Mouse (Mus musculus) hindbrain, embryonic 16.5 days (tissue): Measurements from ENCODE around the gene Apmap. TPM values are rescaled to one million over a fixed set of nuclear protein-coding genes. Genes with fewer than 3 reads are reported as not detected.
A peak's percentile ranks its signal among the peaks of the same experiment; 100 is the strongest.

Experiments used
- ATAC-seq: fragments of 200-750 bp; cut with Nextera tagmentation; 2 replicates; pipeline ENCODE4 v1.8.0; 2017; ENCODE audit warnings: moderate TSS enrichment, moderate library complexity
- H3K27ac ChIP-seq: fragments of 300-500 bp; sonication (generic); 2 replicates; pipeline ENCODE4 v1.5.1; 2014; ENCODE audit warnings: low read depth, mild to moderate bottlenecking, control low read depth, low read length, moderate library complexity
- H3K27me3 ChIP-seq: fragments of 300-500 bp; sonication (generic); replicated peaks from 2 replicates; pipeline ENCODE4 v1.6.1; 2014; ENCODE audit warnings: low read length; ENCODE audit not compliant: control insufficient read depth, insufficient read depth
- H3K36me3 ChIP-seq: fragments of 300-500 bp; sonication (generic); 2 replicates; pipeline ENCODE4 v1.6.1; 2014; ENCODE audit warnings: mild to moderate bottlenecking, low read length, moderate library complexity, mixed read lengths; ENCODE audit not compliant: control insufficient read depth, insufficient read depth
- H3K4me1 ChIP-seq: fragments of 300-500 bp; sonication (generic); 2 replicates; pipeline ENCODE4 v1.6.1; 2014; ENCODE audit warnings: low read depth, low read length; ENCODE audit not compliant: control insufficient read depth, insufficient read depth
- H3K4me2 ChIP-seq: fragments of 300-500 bp; sonication (generic); 2 replicates; pipeline ENCODE4 v1.6.1; 2014; ENCODE audit warnings: mild to moderate bottlenecking, low read length, control low read depth, moderate library complexity
- H3K4me3 ChIP-seq: fragments of 300-500 bp; sonication (generic); 2 replicates; pipeline ENCODE4 v1.5.1; 2014; ENCODE audit warnings: mild to moderate bottlenecking, low read length, control low read depth, moderate library complexity
- H3K9ac ChIP-seq: fragments of 300-500 bp; sonication (generic); 2 replicates; pipeline ENCODE4 v1.6.1; 2014; ENCODE audit warnings: low read depth, mild to moderate bottlenecking, control low read depth, low read length, moderate library complexity
- H3K9me3 ChIP-seq: fragments of 300-500 bp; sonication (generic); 2 replicates; pipeline ENCODE4 v1.6.1; 2014; ENCODE audit warnings: mild to moderate bottlenecking, low read length, moderate library complexity; ENCODE audit not compliant: control insufficient read depth
- WGBS: fragments of 180-500 bp; shearing (Covaris S2); extraction: QIAGEN DNeasy Blood & Tissue Kit; methylation state at CpG from one replicate; pipeline ENCODE4 v1.1.7; 2014; 5-methylcytosine and 5-hydroxymethylcytosine counted together
- polyA plus RNA-seq: library from polyadenylated mRNA; unstranded; fragments of >200 nt; fragmentation: Nextera tagmentation; extraction: Ambion mirVana; gene quantifications from 2 replicates; pipeline ENCODE4 v1.2.1, GENCODE M21; 2015

Apmap gene
- polyA plus RNA-seq, 1 experiment from 2014 or later = 43.9 TPM

- Histone ChIP-seq H3K4me1 (peaks cover 10% of the 10 kb centered on the region), H3K9me3 (no peaks in the 10 kb centered on the region), H3K27ac (no peak overlapping the region), H3K27me3 (no peaks in the 10 kb centered on the region), H3K36me3 (no peaks in the 10 kb centered on the region), H3K4me3 (no peak overlapping the region), H3K9ac (no peak overlapping the region), H3K4me2 (no peak overlapping the region)
- ATAC-seq = no peak
- 56% methylated on average over 14 of the region's 14 CpGs for WGBS
These were observed 39.4 kb upstream of the Apmap start for GRCm38 (mm10) chr2:150647681-150648299.

- H3K4me3 ChIP-seq = no peak overlapping the region
- no peak overlapping the region for H3K4me2 ChIP-seq
- 80% methylated on average over 8 of the region's 8 CpGs for WGBS
- ATAC-seq = no peak
- H3K9ac ChIP-seq = no peak overlapping the region
- H3K9me3 ChIP-seq = no peaks in the 10 kb centered on the region
- peaks cover 10% of the 10 kb centered on the region for H3K4me1 ChIP-seq
- H3K27me3 ChIP-seq = no peaks in the 10 kb centered on the region
- H3K36me3 ChIP-seq = no peaks in the 10 kb centered on the region
- H3K27ac ChIP-seq = peak overlapping the region; percentile 31; the same call in 1 of the 2 replicates
These were observed 38.2 kb upstream of the Apmap start for GRCm38 (mm10) chr2:150646411-150647121.

- WGBS = 90% methylated on average over 4 of the region's 4 CpGs
- no peaks in the 10 kb centered on the region for H3K36me3 ChIP-seq
- ATAC-seq = no peak
- H3K9ac ChIP-seq = no peak overlapping the region
- no peaks in the 10 kb centered on the region for H3K27me3 ChIP-seq
- H3K9me3 ChIP-seq = no peaks in the 10 kb centered on the region
- H3K4me2 ChIP-seq = no peak overlapping the region
- no peak overlapping the region for H3K4me3 ChIP-seq
- peaks cover 7% of the 10 kb centered on the region for H3K4me1 ChIP-seq
- peak overlapping the region; percentile 51 for H3K27ac ChIP-seq
These were observed 36.9 kb upstream of the Apmap start for GRCm38 (mm10) chr2:150645225-150645624.

GRCm38 (mm10) chr2:150643726-150644415 is 35.5 kb upstream of the Apmap start:
- no peak overlapping the region for H3K4me3 ChIP-seq
- H3K4me1 ChIP-seq = peaks cover 4% of the 10 kb centered on the region
- whole genome bisulfite sequencing = 29% methylated on average over 8 of the region's 8 CpGs
- H3K36me3 ChIP-seq = no peaks in the 10 kb centered on the region
- H3K9ac ChIP-seq = no peak overlapping the region
- peak; percentile 99 for ATAC-seq
- H3K27ac ChIP-seq = peak overlapping the region; percentile 88
- H3K27me3 ChIP-seq = no peaks in the 10 kb centered on the region
- H3K9me3 ChIP-seq = no peaks in the 10 kb centered on the region
- peak overlapping the region; percentile 33 for H3K4me2 ChIP-seq

GRCm38 (mm10) chr2:150643166-150643565 is 34.8 kb upstream of the Apmap start:
- Histone ChIP-seq H3K4me1 (no peaks in the 10 kb centered on the region; the same call in none of the 2 replicates), H3K4me3 (no peak overlapping the region), H3K4me2 (no peak overlapping the region), H3K36me3 (no peaks in the 10 kb centered on the region), H3K27ac (peak overlapping the region; percentile 76), H3K27me3 (no peaks in the 10 kb centered on the region), H3K9me3 (no peaks in the 10 kb centered on the region), H3K9ac (no peak overlapping the region)
- no peak for ATAC-seq
- WGBS = 60% methylated on average over 1 of the region's 1 CpGs

- no peak for ATAC-seq
- Histone ChIP-seq H3K27ac (peak overlapping the region; percentile 37; the same call in 1 of the 2 replicates), H3K36me3 (no peaks in the 10 kb centered on the region; the same call in 1 of the 2 replicates), H3K4me2 (no peak overlapping the region), H3K9me3 (no peaks in the 10 kb centered on the region), H3K27me3 (no peaks in the 10 kb centered on the region), H3K4me1 (no peaks in the 10 kb centered on the region; the same call in 1 of the 2 replicates), H3K4me3 (no peak overlapping the region), H3K9ac (no peak overlapping the region)
- WGBS = 32% methylated on average over 2 of the region's 2 CpGs
These were observed 30.0 kb upstream of the Apmap start for GRCm38 (mm10) chr2:150638370-150638733.

- WGBS = 36% methylated on average over 6 of the region's 6 CpGs
- ATAC-seq = peak; percentile 82
- Histone ChIP-seq H3K9me3 (no peaks in the 10 kb centered on the region), H3K36me3 (no peaks in the 10 kb centered on the region; the same call in 1 of the 2 replicates), H3K4me3 (no peak overlapping the region), H3K27ac (peak overlapping the region; percentile 37), H3K4me1 (no peaks in the 10 kb centered on the region; the same call in 1 of the 2 replicates), H3K27me3 (no peaks in the 10 kb centered on the region), H3K9ac (no peak overlapping the region), H3K4me2 (no peak overlapping the region)
These were observed 29.5 kb upstream of the Apmap start for GRCm38 (mm10) chr2:150637702-150638369.

- Histone ChIP-seq H3K27ac (no peak overlapping the region), H3K36me3 (no peaks in the 10 kb centered on the region; the same call in 1 of the 2 replicates), H3K4me3 (no peak overlapping the region), H3K9ac (no peak overlapping the region), H3K4me1 (no peaks in the 10 kb centered on the region; the same call in 1 of the 2 replicates), H3K4me2 (no peak overlapping the region), H3K9me3 (no peaks in the 10 kb centered on the region), H3K27me3 (no peaks in the 10 kb centered on the region)
- ATAC-seq = no peak
- WGBS = 81% methylated on average over 3 of the region's 3 CpGs
These were observed 27.6 kb upstream of the Apmap start for GRCm38 (mm10) chr2:150635877-150636446.
